Mouse (Mus musculus) ES-Bruce4 (cell line): Measurements from ENCODE around the gene Catsper2.

Source experiments
- CTCF ChIP-seq: IDR thresholded peaks from one replicate; pipeline ENCODE4 v1.8.1; 2011; ENCODE audit warnings: low read depth, low read length
- POLR2A ChIP-seq: IDR thresholded peaks from one replicate; pipeline ENCODE4 v1.8.1; 2011; ENCODE audit warnings: low read length; ENCODE audit not compliant: insufficient read depth

GRCm38 (mm10) chr2:121441800-121442199 lies 28.2 kb upstream of the Catsper2 start:
- TF ChIP-seq CTCF, result no peak
- no peak for TF ChIP-seq POLR2A
